Mouse (Mus musculus) lung, postnatal 0 days (tissue): ENCODE results near the gene Shh.

Experiments used
- CTCF ChIP-seq: IDR thresholded peaks from 2 replicates; pipeline ENCODE4 v1.5.1; 2016; ENCODE audit warnings: antibody characterized with exemption, mild to moderate bottlenecking
- EP300 ChIP-seq: IDR thresholded peaks from 2 replicates; pipeline ENCODE4 v1.6.1; 2016; ENCODE audit warnings: antibody characterized with exemption, mild to moderate bottlenecking, control low read depth

- TF ChIP-seq CTCF (no peak), EP300 (no peak)
These were observed 2.0 kb downstream of the Shh start for GRCm38 (mm10) chr5:28465099-28465406.
